Mouse (Mus musculus) right cerebral cortex, postnatal 36 days (tissue): ENCODE measurements at regions not wholly inside any gene's neighbourhood (a gene's known extent, or its start where the extent isn't known, plus 50 kb on each side); places are given as distances from the start of the nearest gene placed in this dataset.

Experiments
- DNase-seq, 2 experiments: peaks; one replicate each; pipeline ENCODE4 v3.0.0; 2022; ENCODE audit warnings: low spot score in 2 of 2, mixed read lengths in 1 of 2

GRCm38 (mm10) chr7:115073406-115073805 lies 329.9 kb downstream of the Insc start:
- DNase-seq = no peak

- no peak for DNase-seq
Measured at GRCm38 (mm10) chr7:115076781-115077180, 333.3 kb downstream of the Insc start.

- no peak for DNase-seq
Measured at GRCm38 (mm10) chr7:115084711-115085380, 341.4 kb downstream of the Insc start.

GRCm38 (mm10) chr7:115086542-115087448 lies 343.3 kb downstream of the Insc start:
- DNase-seq = no peak

- no peak for DNase-seq
Measured at GRCm38 (mm10) chr7:115092481-115093050, 349.1 kb downstream of the Insc start.

GRCm38 (mm10) chr7:115106041-115106440 lies 362.5 kb downstream of the Insc start:
- no peak for DNase-seq

GRCm38 (mm10) chr7:115112282-115112681 lies 368.8 kb downstream of the Insc start:
- DNase-seq = no peak

- no peak for DNase-seq
Measured at GRCm38 (mm10) chr7:115123283-115123682, 379.8 kb downstream of the Insc start.

GRCm38 (mm10) chr7:115129001-115129400 lies 385.5 kb downstream of the Insc start:
- DNase-seq = no peak

GRCm38 (mm10) chr7:115131259-115131969 lies 387.9 kb downstream of the Insc start:
- no peak for DNase-seq

GRCm38 (mm10) chr7:115131970-115132551 lies 388.6 kb downstream of the Insc start:
- DNase-seq = no peak

GRCm38 (mm10) chr7:115132595-115132994 lies 389.1 kb downstream of the Insc start:
- no peak for DNase-seq

- no peak for DNase-seq
Measured at GRCm38 (mm10) chr7:115134926-115135575, 391.6 kb downstream of the Insc start.

- peak in 1 of 2 experiments; percentile 6 for DNase-seq
Measured at GRCm38 (mm10) chr7:115140286-115140685, 396.8 kb downstream of the Insc start.

- no peak for DNase-seq
Measured at GRCm38 (mm10) chr7:115142163-115142562, 398.7 kb downstream of the Insc start.

GRCm38 (mm10) chr7:115144947-115145346 lies 401.5 kb downstream of the Insc start:
- DNase-seq = no peak

GRCm38 (mm10) chr7:115147352-115147977 lies 404.0 kb downstream of the Insc start:
- no peak for DNase-seq

- no peak for DNase-seq
Measured at GRCm38 (mm10) chr7:115153291-115153690, 409.8 kb downstream of the Insc start.

- DNase-seq = no peak
Measured at GRCm38 (mm10) chr7:115153764-115154509, 410.4 kb downstream of the Insc start.

GRCm38 (mm10) chr7:115170023-115170422 lies 426.5 kb downstream of the Insc start:
- no peak for DNase-seq
